In the genomic region with DNA sequence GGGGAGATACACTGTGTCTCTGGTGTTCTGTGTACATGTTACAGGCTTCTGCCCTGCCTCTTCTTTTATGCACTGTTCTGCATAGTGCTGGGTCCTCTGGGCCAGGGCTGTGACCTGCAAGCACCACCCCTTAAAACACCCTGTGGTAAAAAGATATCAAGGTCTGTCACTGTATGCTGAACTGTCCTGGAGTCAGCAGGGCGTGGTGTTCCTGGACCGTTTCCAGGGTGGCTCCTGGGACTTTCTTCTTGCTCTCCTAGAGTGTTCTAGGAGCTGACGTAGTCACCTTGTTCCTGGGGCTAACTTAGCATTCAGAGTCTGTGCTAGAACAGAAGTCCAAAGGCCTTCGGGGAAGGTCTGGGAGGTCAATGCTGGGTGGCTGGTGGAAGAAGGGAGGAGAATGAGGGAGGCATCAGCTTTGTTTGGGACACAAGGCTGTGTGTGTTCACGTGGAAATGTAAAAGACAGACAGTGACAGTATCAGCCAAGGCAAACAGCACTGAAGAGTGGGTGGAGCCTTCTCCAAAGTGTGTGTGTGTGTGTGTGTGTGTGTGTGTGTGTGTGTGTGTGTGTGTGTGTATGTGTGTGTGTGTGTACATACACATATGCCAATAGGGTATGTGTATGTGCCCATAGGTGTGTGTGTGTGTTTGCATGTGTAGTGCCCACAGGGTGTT, we compare ENCODE assay signal across 10 mouse cellular contexts.
A peak's percentile ranks its signal among the peaks of the same experiment; 100 is the strongest.
DNase-seq lines count a peak whose midpoint lies in the region; ATAC-seq lines count a peak whose summit lies in the region.
"Had no signal": no experiment of that assay in that cellular context is flagged by ENCODE, and none has a peak within 500 bp of the region (broad histone marks: within the 10 kb centered on the region; RNA-seq: fewer than 3 reads in every experiment).

No protein-coding gene starts in this region.

- H3K27me3 ChIP-seq in kidney, embryonic 15.5 days, result no peaks in the 10 kb centered on the region
- H3K27me3 ChIP-seq in liver, embryonic 11.5 days (replicated peaks; ENCODE audit: control insufficient read depth, insufficient read depth, low read length), result no peaks in the 10 kb centered on the region
- no peaks in the 10 kb centered on the region for H3K27me3 ChIP-seq in stomach, embryonic 14.5 days (ENCODE audit: control insufficient read depth, insufficient read depth, low read length)
- H3K27me3 ChIP-seq in hindbrain, embryonic 10.5 days (ENCODE audit: insufficient read depth, poor library complexity, severe bottlenecking), result 0 out of 2 replicates have a peak, but pooled peaks cover 9% of the 10 kb centered on the region
- H3K27me3 ChIP-seq in forebrain, embryonic 14.5 days (replicated peaks; ENCODE audit: control insufficient read depth, insufficient read depth, low read length), result no peaks in the 10 kb centered on the region
- H3K27me3 ChIP-seq: heart, embryonic 15.5 days had no signal

- peaks cover 27% of the 10 kb centered on the region for H3K4me1 ChIP-seq in kidney, embryonic 15.5 days
- peaks cover 33% of the 10 kb centered on the region for H3K4me1 ChIP-seq in liver, embryonic 11.5 days (replicated peaks; ENCODE audit: control insufficient read depth, insufficient read depth, low read length)
- peaks cover 19% of the 10 kb centered on the region for H3K4me1 ChIP-seq in stomach, embryonic 14.5 days (ENCODE audit: control insufficient read depth, insufficient read depth, low read length)
- peaks cover 35% of the 10 kb centered on the region for H3K4me1 ChIP-seq in hindbrain, embryonic 10.5 days (replicated peaks)
- H3K4me1 ChIP-seq in forebrain, embryonic 14.5 days (ENCODE audit: control insufficient read depth, insufficient read depth, low read length), result no peaks in the 10 kb centered on the region

- no peak overlapping the region for H3K4me2 ChIP-seq in kidney, embryonic 15.5 days
- peak overlapping the region; percentile 8; the same call in 1 of the 2 replicates for H3K4me2 ChIP-seq in liver, embryonic 11.5 days
- H3K4me2 ChIP-seq in stomach, embryonic 14.5 days (replicated peaks; ENCODE audit: low read depth, low read length), result no peak overlapping the region
- no peak overlapping the region for H3K4me2 ChIP-seq in forebrain, embryonic 14.5 days (ENCODE audit: low read length)
- H3K4me2 ChIP-seq: heart, embryonic 15.5 days; lung, embryonic 14.5 days had no signal

- H3K27ac ChIP-seq in kidney, embryonic 15.5 days, result no peak overlapping the region
- no peak overlapping the region; the same call in 1 of the 2 replicates for H3K27ac ChIP-seq in liver, embryonic 11.5 days (ENCODE audit: low read depth, low read length)
- H3K27ac ChIP-seq in stomach, embryonic 14.5 days (ENCODE audit: low read length), result no peak overlapping the region
- no peak overlapping the region for H3K27ac ChIP-seq in hindbrain, embryonic 10.5 days
- H3K27ac ChIP-seq in forebrain, embryonic 14.5 days (ENCODE audit: low read depth, low read length), result no peak overlapping the region
- H3K27ac ChIP-seq: heart, embryonic 15.5 days had no signal

- no peaks in the 10 kb centered on the region for H3K36me3 ChIP-seq in kidney, embryonic 15.5 days
- H3K36me3 ChIP-seq in liver, embryonic 11.5 days (ENCODE audit: control insufficient read depth, insufficient read depth, low read length), result no peaks in the 10 kb centered on the region
- no peaks in the 10 kb centered on the region for H3K36me3 ChIP-seq in stomach, embryonic 14.5 days (ENCODE audit: control insufficient read depth, insufficient read depth, low read length)
- H3K36me3 ChIP-seq in hindbrain, embryonic 10.5 days, result no peaks in the 10 kb centered on the region
- H3K36me3 ChIP-seq in forebrain, embryonic 14.5 days (ENCODE audit: control insufficient read depth, insufficient read depth, low read length), result no peaks in the 10 kb centered on the region
- H3K36me3 ChIP-seq: heart, embryonic 15.5 days had no signal

- peak; percentile 88 for DNase-seq in kidney, adult 11 months
- no peak for DNase-seq in liver, embryonic 11.5 days (ENCODE audit: low spot score)
- no peak for DNase-seq in embryo, embryonic 9.5 days (ENCODE audit: extremely low spot score)
- no peak for DNase-seq in hindbrain, embryonic 10.5 days (ENCODE audit: low spot score)
- DNase-seq in forebrain, embryonic 14.5 days (ENCODE audit: low spot score), result no peak
- DNase-seq: lung, embryonic 14.5 days had no signal

- no peaks in the 10 kb centered on the region; the same call in 1 of the 2 replicates for H3K9me3 ChIP-seq in kidney, embryonic 15.5 days (replicated peaks)
- H3K9me3 ChIP-seq in liver, embryonic 11.5 days (ENCODE audit: control insufficient read depth, low read length), result peaks cover 5% of the 10 kb centered on the region
- H3K9me3 ChIP-seq in stomach, embryonic 14.5 days (ENCODE audit: control insufficient read depth, low read depth, low read length), result no peaks in the 10 kb centered on the region; the same call in 1 of the 2 replicates
- peaks cover 8% of the 10 kb centered on the region for H3K9me3 ChIP-seq in hindbrain, embryonic 10.5 days
- H3K9me3 ChIP-seq in forebrain, embryonic 14.5 days (replicated peaks; ENCODE audit: control insufficient read depth, low read length), result no peaks in the 10 kb centered on the region
- H3K9me3 ChIP-seq: heart, embryonic 15.5 days had no signal

- ATAC-seq in kidney, embryonic 15.5 days (replicated peaks; ENCODE audit: low FRiP score), result no peak
- ATAC-seq in erythroid progenitor cell, adult 5-6 weeks (replicated peaks; ENCODE audit: low FRiP score, poor library complexity, severe bottlenecking), result peak; percentile 72
- ATAC-seq in liver, embryonic 11.5 days (replicated peaks; ENCODE audit: low FRiP score), result peak; percentile 84
- ATAC-seq in stomach, embryonic 14.5 days (ENCODE audit: insufficient number of reproducible peaks, insufficient read depth, low FRiP score, low read depth), result 0 out of 2 replicates have a peak, but pooled peaks have one; percentile 20
- ATAC-seq in forebrain, embryonic 14.5 days, result no peak

- no peak overlapping the region for H3K4me3 ChIP-seq in kidney, embryonic 15.5 days (replicated peaks)
- H3K4me3 ChIP-seq in liver, embryonic 11.5 days (ENCODE audit: low read depth, low read length), result no peak overlapping the region
- H3K4me3 ChIP-seq in stomach, embryonic 14.5 days (ENCODE audit: low read depth, low read length), result no peak overlapping the region
- no peak overlapping the region for H3K4me3 ChIP-seq in hindbrain, embryonic 10.5 days
- no peak overlapping the region for H3K4me3 ChIP-seq in forebrain, embryonic 14.5 days (ENCODE audit: low read depth, low read length)
- H3K4me3 ChIP-seq: heart, embryonic 15.5 days had no signal

- WGBS in kidney, embryonic 15.5 days, result 65% methylated on average over 5 of the region's 5 CpGs
- 66% methylated on average over 5 of the region's 5 CpGs for WGBS in liver, embryonic 11.5 days
- WGBS in stomach, embryonic 14.5 days, result 66% methylated on average over 5 of the region's 5 CpGs
- WGBS in hindbrain, embryonic 10.5 days, result 80% methylated on average over 5 of the region's 5 CpGs
- WGBS in forebrain, embryonic 14.5 days, result 85% methylated on average over 5 of the region's 5 CpGs

- H3K9ac ChIP-seq in kidney, embryonic 15.5 days, result no peak overlapping the region
- no peak overlapping the region for H3K9ac ChIP-seq in liver, embryonic 11.5 days (ENCODE audit: low read depth, low read length)
- H3K9ac ChIP-seq in stomach, embryonic 14.5 days (replicated peaks; ENCODE audit: low read depth, low read length), result no peak overlapping the region
- no peak overlapping the region for H3K9ac ChIP-seq in forebrain, embryonic 14.5 days (ENCODE audit: low read length)
- H3K9ac ChIP-seq: heart, embryonic 15.5 days; lung, embryonic 14.5 days had no signal

Comparison
In these comparisons a context has a peak if more than half of its experiments do, and no peak if none do; other contexts are left out.
1. ATAC-seq: peak in erythroid progenitor cell, adult 5-6 weeks (single experiment), liver, embryonic 11.5 days (single experiment) and stomach, embryonic 14.5 days (single experiment); none in kidney, embryonic 15.5 days (single experiment) and forebrain, embryonic 14.5 days (single experiment).